Mouse (Mus musculus): ENCODE data around the gene Etv3.
"Not testable (repeated sequence)": the region's sequence is repeated elsewhere in the genome, so short reads cannot be mapped to it uniquely, and the experiment has no call there.

Etv3 gene

DNA sequence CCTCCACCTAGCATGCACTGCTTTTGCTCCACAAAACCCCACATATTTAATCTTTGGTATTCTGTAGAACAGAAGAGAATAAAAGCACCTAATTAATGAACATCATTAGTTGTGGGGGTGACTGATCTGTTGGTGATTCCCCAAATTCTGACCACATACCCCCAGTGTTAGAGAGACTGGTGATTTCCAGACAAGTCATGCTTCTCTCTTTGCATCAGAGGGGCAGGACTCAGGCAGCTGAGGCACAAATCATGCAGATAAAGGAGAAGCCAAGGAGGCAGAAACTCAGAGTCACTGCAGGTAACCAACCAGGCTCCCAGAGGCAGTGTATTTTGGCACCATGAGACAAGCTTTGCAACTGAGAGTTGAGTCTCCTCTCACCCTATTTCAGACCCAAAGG is 6.8 kb upstream of the Etv3 start:
- no peak for DNase-seq (ENCODE audit: extremely low spot score, low read depth, low spot score)

DNA sequence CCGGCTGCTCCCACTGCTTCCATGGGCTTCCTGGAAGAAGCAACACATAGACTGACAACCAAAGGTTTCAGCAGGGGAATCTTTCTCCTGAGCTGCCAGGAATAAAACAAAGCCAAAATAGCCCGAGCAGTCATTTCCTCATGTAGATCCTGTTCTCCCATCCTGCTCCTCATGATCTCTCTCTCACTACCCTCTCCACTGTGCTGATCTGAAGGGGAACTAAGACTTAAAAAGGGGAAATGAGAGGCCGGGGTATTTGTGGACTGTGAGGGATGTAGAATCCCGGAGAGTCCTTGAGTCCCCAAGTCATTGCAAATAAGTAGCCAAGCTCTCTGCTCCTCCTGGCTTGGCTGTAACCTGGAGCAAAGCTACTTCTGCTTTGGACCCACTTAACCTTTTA is 4.1 kb upstream of the Etv3 start:
- no peak for DNase-seq (ENCODE audit: extremely low spot score, low read depth, low spot score)

DNA sequence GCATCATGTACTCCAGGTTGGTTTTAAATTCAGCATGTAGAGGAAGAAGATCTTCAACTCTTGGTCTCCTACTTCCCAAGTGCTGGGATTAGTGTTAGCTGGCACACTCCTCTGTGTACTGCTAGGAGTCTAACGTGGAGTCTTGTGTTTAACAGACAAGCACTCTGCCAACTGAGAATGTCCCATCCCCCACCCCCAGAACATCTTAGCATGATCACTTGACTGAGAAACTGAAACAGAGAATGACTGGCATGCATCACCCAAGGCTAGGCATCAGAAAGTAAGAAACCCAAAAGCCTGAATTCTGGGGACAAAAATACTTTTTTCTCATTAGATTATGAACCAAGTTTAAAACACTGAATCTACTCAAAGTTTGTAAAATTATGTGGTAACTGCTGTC is 3.4 kb upstream of the Etv3 start:
- no peak for DNase-seq (ENCODE audit: extremely low spot score, low read depth, low spot score)

DNA sequence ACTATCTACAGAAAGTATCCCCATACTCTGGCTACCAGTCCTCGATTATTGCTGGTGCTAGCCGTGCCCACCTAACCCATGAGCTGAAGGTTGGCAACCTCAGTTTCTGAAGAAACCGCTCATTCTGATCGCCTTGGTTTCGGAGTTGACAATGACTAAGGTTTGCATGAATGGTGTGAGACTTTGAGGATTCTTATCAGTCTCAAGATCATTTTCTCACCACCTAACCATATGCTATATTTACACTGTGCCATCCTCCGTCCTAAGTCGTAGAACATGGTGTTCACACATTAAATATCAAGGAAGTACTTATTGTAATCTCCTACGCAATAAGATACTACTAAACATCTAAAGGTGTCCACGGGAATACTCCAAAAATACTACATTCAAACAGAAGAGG is 1.5 kb upstream of the Etv3 start:
- no peak for DNase-seq (ENCODE audit: extremely low spot score, low read depth, low spot score)

DNA sequence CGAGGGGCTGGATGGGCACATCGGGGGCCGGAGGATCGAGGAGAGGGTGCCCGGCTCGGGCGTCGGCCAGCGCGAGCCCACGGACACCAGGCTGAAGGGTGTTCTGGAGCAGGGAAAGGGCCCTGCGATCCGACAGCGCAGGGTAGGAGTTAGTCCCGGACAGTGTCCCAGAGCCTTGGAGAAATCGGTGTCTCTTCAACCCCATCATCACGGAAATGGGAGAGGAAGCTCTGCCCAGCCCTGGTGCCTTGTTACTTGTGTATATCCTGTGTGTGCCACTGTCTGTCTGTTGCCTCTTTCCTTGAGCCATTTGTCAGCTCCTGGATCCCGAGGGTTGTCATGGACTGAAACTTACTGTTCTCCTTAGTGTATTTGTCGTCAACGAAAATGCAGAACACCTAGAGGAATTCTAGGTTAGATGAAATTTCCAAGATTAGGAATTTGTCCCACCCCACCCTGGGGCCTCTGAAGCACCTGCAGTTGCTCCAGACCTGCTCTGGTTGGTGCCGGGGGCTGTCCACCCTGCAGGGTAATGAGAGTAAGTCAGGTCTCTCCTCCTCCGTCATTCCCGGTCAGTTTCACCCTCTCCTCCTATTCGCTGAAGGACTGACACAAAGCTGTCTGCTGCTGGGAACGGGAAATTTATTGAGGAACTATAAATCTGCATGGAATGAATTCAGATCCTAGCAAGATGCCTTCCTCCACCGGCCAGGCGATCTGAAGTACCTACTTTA is 797 bp downstream of the Etv3 start:
- no peak for DNase-seq (ENCODE audit: extremely low spot score, low read depth, low spot score)

DNA sequence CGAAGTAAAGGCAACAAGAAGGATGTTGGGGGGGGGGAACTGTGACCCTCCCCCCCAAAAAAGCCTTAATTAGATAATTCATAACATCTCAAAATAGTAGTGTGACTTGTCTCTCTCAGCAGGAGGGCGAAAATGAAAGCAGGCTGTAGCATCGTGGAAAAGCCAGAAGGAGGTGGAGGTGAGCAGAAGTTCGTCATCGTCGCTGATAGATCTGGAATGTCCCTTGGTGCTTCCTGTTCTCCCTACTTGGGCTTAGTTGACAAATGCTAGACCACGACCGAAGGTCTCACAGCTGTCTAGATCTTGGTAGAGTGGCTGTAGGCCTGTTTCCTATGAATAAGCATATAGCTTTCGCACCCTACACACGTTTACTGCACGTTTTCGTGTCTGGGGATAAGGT is 1.9 kb downstream of the Etv3 start:
- DNase-seq (ENCODE audit: extremely low spot score, low read depth, low spot score) = no peak

DNA sequence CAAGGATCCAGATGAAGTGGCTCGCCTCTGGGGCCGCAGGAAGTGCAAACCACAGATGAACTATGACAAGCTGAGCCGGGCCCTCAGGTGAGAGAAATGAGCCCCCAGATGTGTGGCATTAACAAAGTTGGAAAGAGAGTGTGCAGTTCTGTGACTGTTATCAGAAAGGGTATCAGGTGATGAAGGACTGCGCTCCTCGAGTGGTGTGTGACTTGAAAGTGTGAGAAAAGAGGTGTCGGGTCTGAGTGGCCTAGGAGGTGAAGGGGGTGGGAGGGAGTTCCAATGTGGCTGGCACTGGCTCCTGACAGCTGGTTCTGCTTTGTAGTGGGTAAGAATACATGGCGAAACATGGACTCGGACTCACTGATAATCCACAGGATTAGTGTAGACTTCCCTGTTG is 2.8 kb downstream of the Etv3 start:
- no peak for DNase-seq (ENCODE audit: extremely low spot score, low read depth, low spot score)

DNA sequence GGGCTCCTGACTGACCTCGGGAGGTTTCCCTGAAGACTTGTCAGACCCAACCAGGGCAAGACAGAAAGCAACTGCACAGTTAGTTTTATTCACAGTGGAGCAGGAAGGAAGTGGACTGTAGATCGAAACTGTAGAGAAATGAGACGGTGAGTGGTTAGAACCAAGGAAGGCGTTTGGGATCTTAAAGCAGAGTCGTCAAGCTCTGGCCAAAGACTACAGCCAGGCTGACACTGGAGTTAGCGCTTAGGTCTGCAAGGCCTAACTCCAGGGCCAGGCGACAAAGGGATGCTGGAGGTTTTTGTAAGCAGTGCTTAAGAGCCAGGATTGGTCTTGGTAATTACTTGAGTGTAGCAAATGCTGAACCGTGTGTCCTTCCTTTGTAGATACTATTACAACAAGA is 3.6 kb downstream of the Etv3 start:
- DNase-seq (ENCODE audit: extremely low spot score, low read depth, low spot score) = no peak

DNA sequence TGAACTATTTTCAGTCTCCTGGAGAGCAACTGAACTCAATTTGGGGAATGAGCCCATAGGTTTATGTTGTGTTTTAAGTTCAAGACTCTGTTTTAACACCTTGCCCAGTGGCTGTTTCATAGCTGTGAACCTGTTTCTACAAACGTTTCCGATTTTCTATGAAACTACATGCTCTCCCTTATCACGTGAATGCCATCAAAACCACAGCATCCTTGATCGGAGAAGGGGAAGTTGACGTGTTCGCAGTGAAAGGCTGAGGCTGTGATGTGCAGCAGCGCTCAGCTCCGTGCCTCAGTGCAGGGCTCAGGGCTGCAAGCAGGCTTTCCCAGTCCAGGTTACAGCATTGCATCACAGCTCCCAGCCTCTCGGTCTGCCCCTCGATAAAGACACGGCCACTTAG is 4.4 kb downstream of the Etv3 start:
- DNase-seq (ENCODE audit: extremely low spot score, low read depth, low spot score) = no peak

DNA sequence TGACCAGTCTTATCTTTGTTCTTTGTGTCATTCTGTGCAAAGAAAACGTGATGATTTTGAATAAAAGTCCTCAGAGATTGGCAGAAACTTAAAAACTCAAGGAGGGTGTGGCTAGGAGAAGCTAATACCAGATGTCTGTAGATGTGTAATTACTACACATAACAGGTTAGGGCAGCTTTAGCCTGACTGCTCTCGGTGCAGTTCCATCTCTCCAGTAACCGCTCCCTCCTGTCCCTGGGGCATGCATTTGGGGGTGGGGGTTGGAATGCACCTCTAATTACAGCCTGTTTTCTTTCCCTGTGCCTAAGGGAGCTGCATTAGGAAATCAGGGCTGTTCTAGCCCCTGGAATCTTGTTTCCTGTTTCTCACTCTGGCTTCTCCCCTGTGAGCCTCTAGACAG is 5.0 kb downstream of the Etv3 start:
- no peak for DNase-seq (ENCODE audit: extremely low spot score, low read depth, low spot score)

DNA sequence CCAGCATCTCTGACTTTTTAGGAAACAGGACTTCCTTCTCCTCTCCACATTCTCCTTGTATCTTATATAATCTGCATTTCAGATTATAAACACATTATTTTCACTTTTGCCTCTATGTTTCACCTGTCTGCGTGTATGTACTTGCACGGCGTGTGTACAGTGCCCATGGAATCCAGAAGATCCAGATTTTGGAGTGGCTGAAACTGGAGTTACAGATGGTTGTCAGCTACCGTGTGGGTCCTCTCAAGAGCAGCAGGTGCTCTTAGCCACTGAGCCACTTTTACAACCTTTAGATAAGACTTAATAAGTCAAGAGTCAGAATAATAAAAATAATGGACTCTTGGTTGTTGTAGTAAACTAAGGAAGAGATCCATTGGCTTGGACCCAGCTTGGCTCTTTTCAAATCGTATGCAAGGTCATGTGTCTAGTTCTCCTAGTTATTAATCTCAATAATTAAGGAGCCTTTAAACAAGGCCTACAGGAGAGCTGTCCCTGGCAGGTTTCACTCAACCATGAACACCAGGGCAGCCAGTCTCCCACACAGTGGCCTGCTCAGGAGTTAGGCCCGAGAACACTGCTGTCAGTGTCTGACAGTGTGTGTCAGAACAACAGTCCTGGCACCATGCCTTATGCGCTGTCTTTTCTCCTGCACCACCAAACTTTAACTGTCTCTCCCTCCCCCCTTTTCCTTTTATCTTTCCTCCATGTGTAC is 8.6 kb downstream of the Etv3 start:
- no peak for DNase-seq (ENCODE audit: extremely low spot score, low read depth, low spot score)

DNA sequence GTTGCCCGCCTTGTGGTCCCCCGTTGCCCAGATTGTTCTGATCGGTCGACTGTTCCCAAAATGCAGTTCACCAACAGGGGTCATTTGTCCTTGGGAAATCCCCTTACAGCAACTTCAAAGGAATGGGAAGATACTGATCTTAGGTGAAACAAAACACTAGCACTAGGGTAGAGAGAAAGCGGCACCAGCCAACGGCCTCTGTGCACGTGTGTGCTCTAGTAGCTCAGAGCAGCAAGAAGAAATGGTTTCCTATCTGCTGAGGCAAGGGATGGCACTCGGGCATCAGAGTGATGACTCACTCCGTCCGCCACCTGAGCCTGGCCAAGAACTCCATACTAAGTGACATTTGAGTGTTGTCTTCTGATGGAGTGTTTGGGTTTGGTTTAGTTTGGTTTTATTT is 12.8 kb downstream of the Etv3 start:
- DNase-seq (ENCODE audit: extremely low spot score, low read depth, low spot score) = no peak

DNA sequence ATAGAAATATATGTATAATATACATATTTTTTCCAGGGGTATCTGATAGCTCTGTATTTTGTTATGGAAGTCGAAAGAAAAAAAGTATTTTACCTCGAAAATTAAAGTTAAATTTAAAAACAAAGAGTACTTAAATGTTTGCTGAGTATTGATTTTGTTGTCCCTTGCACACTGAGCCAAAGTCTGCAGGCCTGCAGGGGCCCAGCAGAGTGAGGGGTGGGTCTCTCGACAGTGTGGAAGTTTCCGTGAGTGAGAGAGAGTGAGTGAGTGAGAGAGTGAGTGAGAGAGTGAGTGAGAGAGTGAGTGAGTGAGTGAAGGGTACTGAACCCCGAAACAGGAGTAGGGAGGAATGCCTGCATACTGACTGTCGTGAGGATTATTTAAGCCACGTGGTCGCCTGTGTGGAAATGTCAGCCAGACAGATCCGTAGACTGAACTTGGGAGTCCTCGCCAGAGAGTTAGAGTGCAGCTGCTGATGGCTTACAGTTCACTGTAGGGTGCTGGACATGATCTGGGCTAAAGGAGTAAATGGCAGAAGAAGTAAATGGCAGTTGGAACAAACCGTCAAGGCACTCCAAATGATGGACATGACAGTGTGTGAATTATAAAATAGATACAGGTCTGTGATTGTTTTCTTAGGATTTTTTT is 14.9 kb downstream of the Etv3 start:
- DNase-seq (ENCODE audit: extremely low spot score, low read depth, low spot score) = no peak

DNA sequence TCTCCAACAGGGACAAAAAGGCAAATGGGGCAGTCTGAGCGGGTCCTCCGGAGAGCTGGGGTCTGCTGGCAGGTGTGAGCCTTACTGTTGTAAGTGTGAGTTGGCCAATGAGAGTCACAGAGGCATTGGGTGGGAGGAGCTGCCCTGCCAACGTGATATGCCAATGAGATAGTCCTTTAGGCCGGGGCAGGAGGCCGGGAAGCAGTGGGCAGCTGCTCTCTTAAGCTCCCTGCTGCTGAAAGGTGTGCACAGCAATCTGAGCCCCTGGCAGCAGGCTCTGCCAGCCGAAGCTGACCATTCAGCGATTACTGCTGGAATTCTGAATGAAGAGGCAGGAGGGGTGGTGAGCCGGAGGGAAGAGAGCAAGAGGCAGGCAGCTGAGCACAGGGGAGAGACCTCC is 15.5 kb downstream of the Etv3 start:
- DNase-seq (ENCODE audit: extremely low spot score, low read depth, low spot score) = no peak

DNA sequence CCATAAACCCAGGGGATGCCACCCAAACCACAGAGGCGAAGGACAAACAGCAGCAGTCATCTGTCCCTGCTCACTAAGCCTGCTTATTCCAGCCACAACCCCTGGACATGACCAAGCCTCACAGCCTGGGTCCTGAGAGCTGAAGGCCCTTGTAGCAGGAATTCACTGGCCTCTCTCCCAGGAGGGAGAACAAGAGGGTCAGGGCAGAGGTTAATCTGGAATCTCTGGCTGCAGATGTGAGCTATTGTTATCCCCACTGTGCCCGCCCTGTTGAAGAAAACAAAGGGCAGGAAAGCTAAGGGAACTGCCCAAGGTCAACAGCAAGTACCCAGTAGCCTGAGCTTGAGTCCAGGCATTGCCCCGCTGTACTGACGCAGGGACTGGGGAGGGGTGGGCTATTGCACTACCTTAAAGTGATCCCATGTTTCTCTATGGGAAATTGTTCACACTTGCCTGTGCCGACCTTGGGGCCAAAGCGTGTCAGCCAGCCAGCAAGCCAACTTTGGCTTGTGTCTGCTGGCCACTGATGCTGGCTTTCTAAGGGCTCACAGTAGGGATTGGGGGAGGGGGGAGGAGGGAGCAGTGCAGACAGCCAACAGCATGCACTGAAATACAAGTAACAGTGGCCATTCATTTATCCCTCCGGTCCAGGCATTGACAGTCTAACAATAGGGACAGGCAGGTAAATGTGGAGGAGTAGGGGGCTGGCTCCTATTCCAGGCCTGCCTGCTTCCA is 17.4 kb downstream of the Etv3 start:
- DNase-seq (ENCODE audit: extremely low spot score, low read depth, low spot score) = no peak

DNA sequence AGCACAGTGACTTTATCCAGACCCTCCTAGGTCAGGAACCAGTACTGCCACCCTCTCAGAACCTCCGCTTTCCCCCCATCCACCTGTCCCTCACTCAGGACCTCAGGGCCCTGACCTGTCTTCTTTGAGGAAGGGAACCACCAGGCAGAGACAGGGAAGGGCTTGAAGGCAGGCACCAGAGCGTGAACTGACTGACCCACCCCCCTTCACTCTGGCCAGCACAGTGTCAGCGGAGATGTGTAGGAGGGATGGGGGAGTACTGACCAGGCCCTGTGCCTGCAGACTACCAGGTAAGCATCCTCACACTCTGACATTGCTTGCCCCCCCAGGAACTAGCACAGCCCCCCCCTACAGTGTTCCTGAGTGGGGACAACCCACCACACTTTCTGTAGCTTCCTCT is 20.3 kb downstream of the Etv3 start:
- DNase-seq (ENCODE audit: extremely low spot score, low read depth, low spot score) = no peak

DNA sequence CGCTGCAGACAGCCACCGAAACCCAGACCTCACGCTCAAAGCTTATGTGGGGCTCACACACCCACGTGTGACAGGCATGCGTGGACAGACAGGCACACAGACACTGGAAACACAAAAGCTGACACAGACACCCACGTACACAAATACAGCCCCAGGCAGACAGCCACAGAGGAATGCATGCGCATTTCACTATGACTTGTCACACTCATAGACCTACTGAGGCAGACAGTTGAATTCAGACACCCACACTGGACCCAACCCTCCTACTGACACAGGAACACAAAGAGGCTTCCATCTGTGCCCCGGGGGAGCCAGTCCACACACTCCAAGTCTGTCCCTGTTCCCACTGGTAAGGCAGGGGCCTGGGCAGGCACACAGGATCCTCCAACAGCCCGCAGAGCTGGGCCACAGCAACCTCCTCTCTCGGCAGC is 21.1 kb downstream of the Etv3 start:
- DNase-seq (ENCODE audit: extremely low spot score, low read depth, low spot score) = no peak

DNA sequence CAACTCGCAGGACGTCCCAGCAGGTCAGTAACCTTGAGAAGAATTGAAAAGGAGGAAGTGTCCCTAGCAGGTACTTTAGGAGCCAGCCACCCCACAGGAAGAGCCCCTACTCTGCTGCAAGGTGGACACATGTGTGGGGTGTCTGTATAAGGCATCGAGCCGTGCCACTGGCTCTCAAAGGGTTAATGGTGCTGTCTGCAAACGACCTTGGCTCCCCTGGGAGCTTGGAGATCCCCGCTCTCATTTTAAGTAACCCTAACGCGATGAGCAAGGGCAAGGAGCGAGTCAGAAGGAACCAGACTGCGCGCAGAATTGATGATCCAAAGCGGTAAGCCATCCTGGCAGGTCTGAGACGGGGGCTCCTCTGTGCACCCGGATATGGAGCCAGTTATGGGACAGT is 24.7 kb downstream of the Etv3 start:
- DNase-seq (ENCODE audit: extremely low spot score, low read depth, low spot score) = no peak

DNA sequence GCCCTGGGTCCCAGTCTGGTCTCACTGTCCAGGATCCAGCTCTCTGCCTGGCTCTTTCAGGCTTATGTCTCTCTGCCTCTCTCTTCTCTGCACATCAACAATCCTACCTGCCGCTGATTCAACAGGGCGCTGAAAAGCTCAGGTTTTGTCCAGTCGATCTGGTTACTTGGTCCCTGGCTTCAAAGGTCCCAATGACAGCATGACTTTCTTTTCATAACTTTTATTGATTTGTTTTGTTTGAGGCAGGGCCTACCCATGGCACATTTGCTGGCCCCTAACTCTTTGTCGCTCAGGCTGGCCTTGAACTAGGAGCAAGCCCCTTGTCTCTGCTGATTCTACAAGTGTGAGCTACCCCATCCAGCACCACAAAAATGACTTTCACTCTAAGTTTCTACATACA is 27.1 kb downstream of the Etv3 start:
- no peak for DNase-seq (ENCODE audit: extremely low spot score, low read depth, low spot score)

DNA sequence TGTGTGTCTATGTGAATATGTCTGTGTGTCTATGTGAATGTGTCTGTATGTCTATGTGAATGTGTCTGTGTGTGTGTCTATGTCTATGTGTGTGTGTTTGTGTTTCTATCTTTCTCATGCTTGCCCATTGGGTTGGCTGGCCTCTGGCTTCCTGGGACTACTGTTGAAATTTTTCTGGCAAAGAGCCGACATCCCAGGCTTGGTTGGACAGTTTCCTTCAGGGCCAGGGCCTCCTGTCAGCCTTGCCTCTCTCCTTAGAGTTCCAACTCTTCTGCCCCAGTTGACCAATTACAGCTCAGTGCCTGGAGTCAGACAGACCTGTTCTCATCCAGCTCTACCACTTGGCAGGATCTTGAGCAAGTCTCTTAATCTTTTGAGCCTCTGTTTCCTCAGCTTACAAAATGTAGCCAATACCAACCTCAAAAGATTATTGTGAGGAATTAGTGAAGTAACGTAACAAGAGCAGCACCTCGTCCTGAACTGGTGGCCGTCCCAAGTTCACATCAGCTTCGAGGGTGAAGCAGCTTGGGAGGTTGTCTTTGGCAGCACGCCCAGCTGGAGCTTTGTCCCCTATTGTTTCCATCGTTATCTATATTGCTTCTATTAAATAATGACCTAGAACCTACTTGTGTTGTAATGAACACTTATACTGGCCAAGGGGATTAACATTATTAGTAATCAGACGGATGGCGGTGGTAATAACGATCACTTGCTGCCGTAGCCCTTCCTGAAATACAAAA is 28.2 kb downstream of the Etv3 start:
- DNase-seq (ENCODE audit: extremely low spot score, low read depth, low spot score) = no peak

DNA sequence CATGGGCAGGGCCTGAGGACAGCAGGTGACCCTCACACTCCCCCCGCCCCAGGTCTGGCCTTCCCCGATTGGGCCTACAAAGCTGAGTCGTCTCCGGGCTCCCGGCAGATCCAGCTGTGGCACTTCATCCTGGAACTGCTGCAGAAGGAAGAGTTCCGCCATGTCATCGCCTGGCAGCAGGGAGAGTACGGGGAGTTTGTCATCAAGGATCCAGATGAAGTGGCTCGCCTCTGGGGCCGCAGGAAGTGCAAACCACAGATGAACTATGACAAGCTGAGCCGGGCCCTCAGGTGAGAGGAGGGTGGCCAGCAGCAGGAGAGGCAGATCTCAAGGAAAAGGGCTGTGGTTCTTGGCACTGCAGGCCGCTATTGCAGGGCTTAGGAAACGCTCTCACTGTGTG is 29.7 kb downstream of the Etv3 start:
- DNase-seq (ENCODE audit: extremely low spot score, low read depth, low spot score) = not testable (repeated sequence)
